Mouse (Mus musculus): Measurements from ENCODE around the gene Lcn9. TPM values are rescaled to one million over a fixed set of nuclear protein-coding genes. Genes with fewer than 3 reads are reported as not detected.
"Not testable (repeated sequence)": the region's sequence is repeated elsewhere in the genome, so short reads cannot be mapped to it uniquely, and the experiment has no call there.

Gene Lcn9
- total and polyA plus RNA-seq, 2 experiments from 2014 or later = not detected

DNA sequence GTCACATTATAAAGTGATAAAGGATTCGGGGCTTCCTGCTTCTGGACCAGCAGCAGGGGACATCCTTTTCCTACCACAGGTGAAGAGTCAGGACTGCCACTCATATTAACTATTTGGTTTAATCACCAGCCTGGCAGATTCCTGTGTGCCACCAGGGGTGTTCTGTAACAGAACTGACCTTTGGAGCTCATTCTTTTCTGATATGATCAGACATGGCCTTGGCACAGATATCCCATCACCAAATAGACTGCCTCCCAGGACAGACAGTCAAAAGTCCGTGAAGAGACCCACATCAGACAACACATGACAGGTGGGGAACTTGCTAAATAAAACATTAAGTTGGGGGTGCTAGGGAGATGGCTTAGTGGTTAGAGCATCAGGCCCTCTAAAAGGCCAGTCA lies 11.2 kb upstream of the Lcn9 start:
- H3K27me3 ChIP-seq (ENCODE audit: insufficient read depth, low read length) = no peaks in the 10 kb centered on the region
- H3K9ac ChIP-seq (replicated peaks; ENCODE audit: low read length, poor library complexity, severe bottlenecking) = no peak overlapping the region
- H3K4me3 ChIP-seq (ENCODE audit: low read depth, low read length) = no peak overlapping the region
- TF ChIP-seq CTCF (IDR thresholded peaks at IDR 0.05) = no peak
- ATAC-seq (ENCODE audit: low FRiP score) (no peak), DNase-seq (ENCODE audit: low spot score) (no peak)
- no peak overlapping the region for H3K4me2 ChIP-seq (ENCODE audit: low read depth, low read length, poor library complexity, severe bottlenecking)
- H3K27ac ChIP-seq (ENCODE audit: low read depth, low read length) = no peak overlapping the region
- no peaks in the 10 kb centered on the region for H3K9me3 ChIP-seq (ENCODE audit: low read length)
- 68% methylated on average over 2 of the region's 2 CpGs for WGBS
- H3K4me1 ChIP-seq (ENCODE audit: insufficient read depth, low read length) = no peaks in the 10 kb centered on the region
- no peaks in the 10 kb centered on the region for H3K36me3 ChIP-seq (ENCODE audit: insufficient read depth, low read length)

GRCm38 (mm10) chr2:25813364-25813763 lies 9.6 kb upstream of the Lcn9 start:
- H3K9me3 ChIP-seq (ENCODE audit: low read length) = no peaks in the 10 kb centered on the region
- H3K27ac ChIP-seq (ENCODE audit: low read depth, low read length) = no peak overlapping the region
- H3K4me2 ChIP-seq (ENCODE audit: low read depth, low read length, poor library complexity, severe bottlenecking) = no peak overlapping the region
- no peaks in the 10 kb centered on the region for H3K36me3 ChIP-seq (ENCODE audit: insufficient read depth, low read length)
- no peak overlapping the region for H3K4me3 ChIP-seq (ENCODE audit: low read depth, low read length)
- H3K4me1 ChIP-seq (ENCODE audit: insufficient read depth, low read length) = no peaks in the 10 kb centered on the region
- no peak for ATAC-seq (ENCODE audit: low FRiP score)
- 76% methylated on average over 5 of the region's 5 CpGs for WGBS
- no peaks in the 10 kb centered on the region for H3K27me3 ChIP-seq (ENCODE audit: insufficient read depth, low read length)
- no peak overlapping the region for H3K9ac ChIP-seq (replicated peaks; ENCODE audit: low read length, poor library complexity, severe bottlenecking)
- TF ChIP-seq CTCF (IDR thresholded peaks at IDR 0.05) = peak; percentile 11; the same call in 1 of the 2 replicates
- DNase-seq (ENCODE audit: low spot score) = no peak

- WGBS = 72% methylated on average over 1 of the region's 1 CpGs
- not testable (repeated sequence) for H3K9me3 ChIP-seq (ENCODE audit: low read length); H3K4me1 ChIP-seq (ENCODE audit: insufficient read depth, low read length); H3K27me3 ChIP-seq (ENCODE audit: insufficient read depth, low read length); DNase-seq (ENCODE audit: low spot score); H3K27ac ChIP-seq (ENCODE audit: low read depth, low read length); H3K4me2 ChIP-seq (ENCODE audit: low read depth, low read length, poor library complexity, severe bottlenecking); H3K36me3 ChIP-seq (ENCODE audit: insufficient read depth, low read length); H3K4me3 ChIP-seq (ENCODE audit: low read depth, low read length); ATAC-seq (ENCODE audit: low FRiP score); H3K9ac ChIP-seq (replicated peaks; ENCODE audit: low read length, poor library complexity, severe bottlenecking)
These were observed 7.2 kb upstream of the Lcn9 start, which contains the start of gene Glt6d1 for GRCm38 (mm10) chr2:25815748-25816147. TSS of gene Glt6d1 (minus strand) at chr2:25815848.

DNA sequence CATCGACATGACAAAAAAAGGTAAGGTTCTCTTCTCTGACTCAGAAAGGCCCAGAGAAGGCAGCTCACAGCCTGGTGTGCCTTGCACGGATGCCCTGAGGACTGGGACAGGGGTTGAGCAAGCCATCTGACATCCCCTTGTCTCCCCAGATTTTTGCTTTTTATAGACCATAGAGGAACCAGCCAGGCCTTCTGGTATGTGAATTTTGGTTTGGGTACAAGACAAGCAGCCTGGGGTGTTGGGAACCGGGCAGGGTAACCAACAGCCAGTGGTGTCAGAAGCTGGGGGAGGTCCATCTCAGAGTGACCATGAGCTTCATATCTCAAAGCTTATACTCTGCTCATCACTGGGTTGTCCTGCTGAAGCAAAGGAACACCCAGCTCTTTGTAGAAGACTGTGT lies 1.8 kb downstream of the Lcn9 start:
- H3K36me3 ChIP-seq (ENCODE audit: insufficient read depth, low read length) = no peaks in the 10 kb centered on the region

DNA sequence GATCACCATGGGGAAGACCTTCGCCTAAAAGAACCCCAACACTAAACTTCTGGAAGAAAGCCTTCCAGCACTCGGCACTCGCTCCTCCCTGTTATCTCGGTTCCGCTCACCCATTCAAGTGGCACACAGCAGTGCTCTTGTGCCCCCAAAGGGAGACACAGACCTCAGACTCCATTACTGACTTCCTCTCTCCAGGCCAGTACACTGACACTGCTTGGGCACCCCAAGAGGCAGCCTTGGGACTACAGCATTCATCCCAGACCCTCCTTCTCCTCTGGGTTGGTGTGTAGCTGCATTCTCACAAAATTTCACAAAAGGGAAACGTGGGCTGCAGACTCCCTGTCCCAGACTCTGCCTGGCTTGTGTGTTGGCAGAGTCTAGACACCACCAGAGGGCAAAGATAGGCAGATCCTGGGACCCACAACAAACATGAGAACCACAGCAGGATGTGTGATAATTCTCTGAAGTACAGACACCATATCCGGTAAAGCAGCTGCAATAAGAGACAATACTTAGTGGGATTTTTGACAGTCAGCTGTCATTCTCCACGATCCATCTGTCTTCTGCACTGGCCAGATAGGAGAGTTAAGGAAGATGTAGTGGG lies 5.5 kb downstream of the Lcn9 start:
- ATAC-seq (ENCODE audit: low FRiP score) (no peak), DNase-seq (ENCODE audit: low spot score) (no peak)
- H3K9ac ChIP-seq (replicated peaks; ENCODE audit: low read length, poor library complexity, severe bottlenecking) = no peak overlapping the region
- H3K27me3 ChIP-seq (ENCODE audit: insufficient read depth, low read length) = no peaks in the 10 kb centered on the region
- no peaks in the 10 kb centered on the region for H3K4me1 ChIP-seq (ENCODE audit: insufficient read depth, low read length)
- TF ChIP-seq CTCF (IDR thresholded peaks at IDR 0.05) = no peak
- 76% methylated on average over 8 of the region's 8 CpGs for WGBS
- no peak overlapping the region for H3K27ac ChIP-seq (ENCODE audit: low read depth, low read length)
- H3K4me3 ChIP-seq (ENCODE audit: low read depth, low read length) = no peak overlapping the region
- H3K9me3 ChIP-seq (ENCODE audit: low read length) = no peaks in the 10 kb centered on the region
- no peak overlapping the region for H3K4me2 ChIP-seq (ENCODE audit: low read depth, low read length, poor library complexity, severe bottlenecking)
- no peaks in the 10 kb centered on the region for H3K36me3 ChIP-seq (ENCODE audit: insufficient read depth, low read length)

More for the DNA sequence above, 1.8 kb downstream of the Lcn9 start:
- Histone ChIP-seq H3K9me3 (ENCODE audit: low read length) (no peaks in the 10 kb centered on the region), H3K4me1 (ENCODE audit: insufficient read depth, low read length) (no peaks in the 10 kb centered on the region), H3K4me3 (ENCODE audit: low read depth, low read length) (no peak overlapping the region), H3K27ac (ENCODE audit: low read depth, low read length) (no peak overlapping the region), H3K27me3 (ENCODE audit: insufficient read depth, low read length) (no peaks in the 10 kb centered on the region), H3K9ac (replicated peaks; ENCODE audit: low read length, poor library complexity, severe bottlenecking) (no peak overlapping the region), H3K4me2 (ENCODE audit: low read depth, low read length, poor library complexity, severe bottlenecking) (no peak overlapping the region)
- TF ChIP-seq CTCF (IDR thresholded peaks at IDR 0.05) = no peak
- WGBS = 87% methylated on average over 3 of the region's 3 CpGs
- DNase-seq (ENCODE audit: low spot score) (no peak), ATAC-seq (ENCODE audit: low FRiP score) (no peak)

DNA sequence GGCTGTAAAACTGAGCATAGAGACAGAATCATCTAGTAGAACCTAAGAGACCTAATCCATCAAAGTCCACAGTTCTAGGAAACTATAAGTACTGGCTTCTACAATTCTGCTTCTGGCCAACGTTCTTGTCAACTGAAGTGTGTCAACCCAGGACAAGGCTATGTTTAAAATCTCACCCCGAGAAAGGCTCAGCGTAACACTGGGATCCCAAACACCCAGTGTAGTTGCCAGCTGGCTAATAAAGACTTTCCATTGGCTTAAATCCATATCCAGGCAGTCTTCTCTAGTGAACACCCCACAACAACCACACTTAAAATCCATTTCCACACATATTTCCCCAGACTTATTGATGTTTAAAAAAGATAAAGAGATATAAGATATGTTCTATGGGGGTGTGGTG lies 7.8 kb downstream of the Lcn9 start:
- no peak overlapping the region for H3K27ac ChIP-seq (ENCODE audit: low read depth, low read length)
- H3K9me3 ChIP-seq (ENCODE audit: low read length) = no peaks in the 10 kb centered on the region
- DNase-seq (ENCODE audit: low spot score) (no peak), ATAC-seq (ENCODE audit: low FRiP score) (no peak)
- no peaks in the 10 kb centered on the region for H3K27me3 ChIP-seq (ENCODE audit: insufficient read depth, low read length)
- no peaks in the 10 kb centered on the region for H3K36me3 ChIP-seq (ENCODE audit: insufficient read depth, low read length)
- no peak overlapping the region for H3K4me2 ChIP-seq (ENCODE audit: low read depth, low read length, poor library complexity, severe bottlenecking)
- 89% methylated on average over 3 of the region's 3 CpGs for WGBS
- no peak overlapping the region for H3K9ac ChIP-seq (replicated peaks; ENCODE audit: low read length, poor library complexity, severe bottlenecking)
- no peaks in the 10 kb centered on the region for H3K4me1 ChIP-seq (ENCODE audit: insufficient read depth, low read length)
- TF ChIP-seq CTCF (IDR thresholded peaks at IDR 0.05) = no peak
- no peak overlapping the region for H3K4me3 ChIP-seq (ENCODE audit: low read depth, low read length)
